32 mouse cellular contexts compared by ENCODE assay signal in genomic region chr19:10270356-10270755, GRCm38 (mm10). TPM values are rescaled to one million over a fixed set of nuclear protein-coding genes. Genes with fewer than 3 reads are reported as not detected.
"Had no signal": no experiment of that assay in that cellular context is flagged by ENCODE, and none has a peak within 500 bp of the region (broad histone marks: within the 10 kb centered on the region; RNA-seq: fewer than 3 reads in every experiment).

No protein-coding gene starts in this region.

- H3K27me3 ChIP-seq: embryonic facial prominence, embryonic 12.5 days; embryonic facial prominence, embryonic 15.5 days; forebrain, embryonic 13.5 days; forebrain, embryonic 15.5 days had no signal

- H3K9ac ChIP-seq: embryonic facial prominence, embryonic 12.5 days; embryonic facial prominence, embryonic 13.5 days; embryonic facial prominence, embryonic 15.5 days; forebrain, embryonic 12.5 days; forebrain, embryonic 13.5 days; forebrain, embryonic 15.5 days; forebrain, postnatal 0 days had no signal

- DNase-seq: cerebellum, adult 18-20 months; cerebellum, adult 2 months; cerebellum, adult 8-10 months; cerebellum, adult 9-10 months; cerebellum, adult 9-11 months; cerebellum, postnatal 10 days; cerebellum, postnatal 14 days; cerebellum, postnatal 25 days; cerebellum, postnatal 36 days; embryo, embryonic 11 days; forebrain, postnatal 0 days; gastrocnemius, adult 2 months; gastrocnemius, postnatal 10 days; gastrocnemius, postnatal 14 days; gastrocnemius, postnatal 25 days; gastrocnemius, postnatal 36 days; heart, adult 18-20 months had no signal

- H3K27ac ChIP-seq: embryonic facial prominence, embryonic 10.5 days; embryonic facial prominence, embryonic 12.5 days; embryonic facial prominence, embryonic 13.5 days; embryonic facial prominence, embryonic 15.5 days; forebrain, embryonic 10.5 days; forebrain, embryonic 12.5 days; forebrain, embryonic 13.5 days; forebrain, embryonic 15.5 days; gastrocnemius, adult 2 months had no signal

- H3K4me3 ChIP-seq: embryonic facial prominence, embryonic 10.5 days; embryonic facial prominence, embryonic 12.5 days; embryonic facial prominence, embryonic 13.5 days; embryonic facial prominence, embryonic 15.5 days; erythroblast, embryonic 14.5 days; forebrain, embryonic 10.5 days; forebrain, embryonic 12.5 days; forebrain, embryonic 13.5 days; forebrain, embryonic 15.5 days; gastrocnemius, adult 2 months had no signal

- H3K4me2 ChIP-seq: embryonic facial prominence, embryonic 12.5 days; embryonic facial prominence, embryonic 13.5 days; embryonic facial prominence, embryonic 15.5 days; forebrain, embryonic 12.5 days; forebrain, embryonic 13.5 days; forebrain, embryonic 15.5 days had no signal

- ATAC-seq: forebrain, embryonic 13.5 days; forebrain, embryonic 14.5 days; forebrain, embryonic 15.5 days; forebrain, embryonic 16.5 days; forebrain, postnatal 0 days had no signal

- H3K36me3 ChIP-seq: embryonic facial prominence, embryonic 10.5 days; embryonic facial prominence, embryonic 12.5 days; embryonic facial prominence, embryonic 13.5 days; embryonic facial prominence, embryonic 15.5 days; forebrain, embryonic 10.5 days; forebrain, embryonic 12.5 days; forebrain, embryonic 15.5 days had no signal

- H3K9me3 ChIP-seq: embryonic facial prominence, embryonic 10.5 days; embryonic facial prominence, embryonic 12.5 days; embryonic facial prominence, embryonic 13.5 days; embryonic facial prominence, embryonic 15.5 days; forebrain, embryonic 10.5 days; forebrain, embryonic 12.5 days; forebrain, embryonic 13.5 days; forebrain, embryonic 15.5 days had no signal

RNA-seq across cellular contexts. Expression of gene Myrf, which starts 29.8 kb away (rescaled TPM):
- total RNA-seq: gastrocnemius, adult 18-20 months; gastrocnemius, adult 2 months; gastrocnemius, adult 8-10 months; gastrocnemius, postnatal 25 days; granulocyte monocyte progenitor cell, adult 5-6 weeks had no signal

RNA-seq across cellular contexts. Expression of gene Dagla, which starts 34.3 kb away (rescaled TPM):
- total RNA-seq: common myeloid progenitor, adult 5-6 weeks had no signal
